Mouse (Mus musculus) CH12.LX (cell line): ENCODE data around the gene Pkdcc.

Experiments used
- CTCF ChIP-seq, 2 experiments: IDR thresholded peaks in 1 of 2; conservative IDR thresholded peaks in 1 of 2; 2 replicates each; pipeline ENCODE4 v1.5.1; 2011 to 2012; ENCODE audit warnings: low read depth in 2 of 2, low read length in 2 of 2, improper control_type of control experiment in 1 of 2, inconsistent platforms in 1 of 2, mild to moderate bottlenecking in 1 of 2, moderate library complexity in 1 of 2
- E2F4 ChIP-seq: IDR thresholded peaks from 2 replicates; pipeline ENCODE4 v1.6.1; 2011; ENCODE audit warnings: low read depth, low read length, improper control_type of control experiment; ENCODE audit not compliant: insufficient replicate concordance
- POLR2A ChIP-seq: IDR thresholded peaks from 2 replicates; pipeline ENCODE4 v1.6.1; 2011; ENCODE audit warnings: low read depth, mild to moderate bottlenecking, improper control_type of control experiment, low read length
- RCOR1 ChIP-seq: conservative IDR thresholded peaks from 2 replicates; pipeline ENCODE4 v1.6.1; 2012; ENCODE audit warnings: low read depth, mild to moderate bottlenecking, inconsistent platforms, low read length, improper control_type of control experiment

- TF ChIP-seq RCOR1 (no peak), CTCF (conservative IDR thresholded peaks at IDR 0.05 in 1 of 2, IDR thresholded peaks at IDR 0.05 in 1 of 2; ENCODE audit: low read depth in 2 of 2, low read length in 2 of 2) (no peak), POLR2A (no peak), E2F4 (no peak)
These were observed 36.0 kb upstream of the Pkdcc start for GRCm38 (mm10) chr17:83179151-83179531.
